Mouse (Mus musculus) spleen, postnatal 4 days (tissue): ENCODE data around the gene Aldoc.
A peak's percentile ranks its signal among the peaks of the same experiment; 100 is the strongest.
"Not testable (repeated sequence)": the region's sequence is repeated elsewhere in the genome, so short reads cannot be mapped to it uniquely, and the experiment has no call there.

ENCODE experiments used
- DNase-seq, 2 experiments: peaks; one replicate each; pipeline ENCODE4 v3.0.0; 2022; ENCODE audit warnings: low spot score in 2 of 2

Gene Aldoc

GRCm38 (mm10) chr11:78322860-78323259 is at the start of gene Aldoc:
TSS of gene Aldoc (plus strand) at chr11:78322968.
- DNase-seq, result peak; percentile 82 to 85

GRCm38 (mm10) chr11:78275596-78275995 is 47.2 kb upstream of the Aldoc start:
- no peak for DNase-seq

- DNase-seq, result not testable (repeated sequence)
These were observed 46.6 kb upstream of the Aldoc start for GRCm38 (mm10) chr11:78276169-78276568.

- no peak for DNase-seq
These were observed 43.9 kb upstream of the Aldoc start for GRCm38 (mm10) chr11:78278853-78279252.

GRCm38 (mm10) chr11:78279586-78279985 is 43.2 kb upstream of the Aldoc start:
- DNase-seq, result no peak

- no peak for DNase-seq
These were observed 33.5 kb upstream of the Aldoc start for GRCm38 (mm10) chr11:78289146-78289763.

- DNase-seq, result no peak
These were observed 32.1 kb upstream of the Aldoc start, which contains the start of gene BC030499 for GRCm38 (mm10) chr11:78290654-78291053. TSS of gene BC030499 (plus strand) at chr11:78290841.

- no peak for DNase-seq
These were observed 28.2 kb upstream of the Aldoc start for GRCm38 (mm10) chr11:78294585-78294984.

- DNase-seq, result no peak
These were observed 21.9 kb upstream of the Aldoc start for GRCm38 (mm10) chr11:78300917-78301316.

- DNase-seq, result peak; percentile 91 to 95
These were observed 21.2 kb upstream of the Aldoc start, which contains the start of gene Spag5 for GRCm38 (mm10) chr11:78301357-78302084. TSS of gene Spag5 (plus strand) at chr11:78301529.

GRCm38 (mm10) chr11:78305272-78305671 is 17.5 kb upstream of the Aldoc start:
- DNase-seq, result no peak

GRCm38 (mm10) chr11:78310861-78311511 is 11.8 kb upstream of the Aldoc start:
- DNase-seq, result no peak

- DNase-seq, result no peak
These were observed 9.1 kb upstream of the Aldoc start for GRCm38 (mm10) chr11:78313662-78314061.

- DNase-seq, result no peak
These were observed 4.4 kb upstream of the Aldoc start for GRCm38 (mm10) chr11:78318411-78318810.

- DNase-seq, result no peak
These were observed 514 bp upstream of the Aldoc start for GRCm38 (mm10) chr11:78322076-78322831.

GRCm38 (mm10) chr11:78324000-78324785 is 1.4 kb downstream of the Aldoc start:
- DNase-seq, result peak in 1 of 2 experiments; percentile 59

GRCm38 (mm10) chr11:78324965-78325364 is 2.2 kb downstream of the Aldoc start:
- peak in 1 of 2 experiments; percentile 58 for DNase-seq

- no peak for DNase-seq
These were observed 4.4 kb downstream of the Aldoc start for GRCm38 (mm10) chr11:78327215-78327614.

GRCm38 (mm10) chr11:78327634-78328511 is 5.1 kb downstream of the Aldoc start, which contains the start of gene Pigs:
TSS of gene Pigs (plus strand) at chr11:78328415.
- peak; percentile 98 to 99 for DNase-seq

GRCm38 (mm10) chr11:78328512-78329056 is 5.8 kb downstream of the Aldoc start:
- DNase-seq, result no peak
